Mouse (Mus musculus) liver, embryonic 12.5 days (tissue): ENCODE results near the gene Gm6588. TPM values are rescaled to one million over a fixed set of nuclear protein-coding genes. Genes with fewer than 3 reads are reported as not detected.
"Not testable (repeated sequence)": the region's sequence is repeated elsewhere in the genome, so short reads cannot be mapped to it uniquely, and the experiment has no call there.

Source experiments
- ATAC-seq: fragments of 200-750 bp; cut with Nextera tagmentation; 2 replicates; pipeline ENCODE4 v1.8.0; 2017; ENCODE audit warnings: moderate number of reproducible peaks, mild to moderate bottlenecking, moderate library complexity
- H3K27ac ChIP-seq: fragments of 300-500 bp; sonication (generic); 2 replicates; pipeline ENCODE4 v1.5.1; 2016; ENCODE audit warnings: mild to moderate bottlenecking
- H3K27me3 ChIP-seq: fragments of 300-500 bp; sonication (generic); replicated peaks from 2 replicates; pipeline ENCODE4 v1.6.1; 2016; ENCODE audit warnings: mild to moderate bottlenecking, moderate library complexity
- H3K36me3 ChIP-seq: fragments of 300-500 bp; sonication (generic); 2 replicates; pipeline ENCODE4 v1.6.1; 2016; ENCODE audit warnings: mild to moderate bottlenecking, moderate library complexity
- H3K4me1 ChIP-seq: fragments of 300-500 bp; sonication (generic); 2 replicates; pipeline ENCODE4 v1.6.1; 2016
- H3K4me2 ChIP-seq: fragments of 300-500 bp; sonication (generic); 2 replicates; pipeline ENCODE4 v1.6.1; 2016; ENCODE audit warnings: mild to moderate bottlenecking, moderate library complexity
- H3K4me3 ChIP-seq: fragments of 300-500 bp; sonication (generic); 2 replicates; pipeline ENCODE4 v1.5.1; 2016; ENCODE audit warnings: mild to moderate bottlenecking, moderate library complexity
- H3K9ac ChIP-seq: fragments of 300-500 bp; sonication (generic); 2 replicates; pipeline ENCODE4 v1.6.1; 2016; ENCODE audit warnings: mild to moderate bottlenecking, moderate library complexity
- H3K9me3 ChIP-seq: fragments of 300-500 bp; sonication (generic); replicated peaks from 2 replicates; pipeline ENCODE4 v1.6.1; 2016; ENCODE audit warnings: mild to moderate bottlenecking, moderate library complexity
- WGBS: fragments of 180-500 bp; shearing (Covaris S2); methylation state at CpG from one replicate; pipeline ENCODE4 v1.1.7; 2016; ENCODE audit not compliant: insufficient replicate concordance; 5-methylcytosine and 5-hydroxymethylcytosine counted together
- polyA plus RNA-seq: library from polyadenylated mRNA; unstranded; fragments of >200 nt; fragmentation: Nextera tagmentation; extraction: Ambion mirVana; gene quantifications from 2 replicates; pipeline ENCODE4 v1.2.1, GENCODE M21; 2016

The Gm6588 gene
- polyA plus RNA-seq: not detected in 2 replicates

DNA sequence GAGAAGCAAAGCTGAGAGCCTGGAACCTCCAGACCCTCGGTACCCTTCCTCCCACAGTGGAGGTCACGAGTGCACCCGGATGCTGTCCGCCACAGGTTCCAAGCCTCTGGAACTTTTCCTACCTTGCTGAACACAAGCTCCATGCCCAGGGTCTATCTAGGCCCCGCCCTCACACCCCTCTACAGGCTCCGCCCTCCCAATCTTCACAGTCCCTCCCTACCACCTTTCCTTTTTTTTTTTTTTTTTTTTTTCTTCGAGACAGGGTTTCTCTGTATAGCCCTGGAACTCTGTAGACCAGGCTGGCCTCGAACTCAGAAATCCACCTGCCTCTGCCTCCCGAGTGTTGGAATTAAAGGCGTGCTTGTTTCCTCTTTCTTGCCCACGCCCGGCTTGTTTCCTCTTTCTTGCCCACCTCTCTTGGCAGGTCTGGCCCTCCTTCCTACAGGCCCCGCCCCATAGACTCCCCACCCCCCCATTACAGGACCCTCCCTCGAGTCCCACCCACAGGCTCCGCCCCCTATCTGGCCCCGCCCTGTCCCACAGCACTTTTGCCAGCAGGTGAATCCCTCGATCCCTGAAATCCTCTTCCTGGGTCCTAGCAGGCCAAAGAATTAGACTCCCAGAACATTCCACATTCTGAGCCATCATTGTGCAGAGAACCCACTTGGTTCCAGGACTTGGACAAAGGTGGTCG lies at the start of gene Gm6588:
Gene Gm6588, plus strand, starts transcription at position 680 of the 694 bp plus-strand sequence.
- H3K36me3 ChIP-seq: no peaks in the 10 kb centered on the region
- H3K9ac ChIP-seq: no peak within 1 kb of the TSS
- 45% methylated on average over 18 of the region's 18 CpGs for WGBS
- H3K9me3 ChIP-seq: no peaks in the 10 kb centered on the region
- no peak within 1 kb of the TSS for H3K4me3 ChIP-seq
- H3K27me3 ChIP-seq: peaks cover 63% of the 10 kb centered on the region
- no peaks in the 10 kb centered on the region for H3K4me1 ChIP-seq
- H3K4me2 ChIP-seq: no peak within 1 kb of the TSS
- no peak for ATAC-seq
- H3K27ac ChIP-seq: no peak within 1 kb of the TSS

GRCm38 (mm10) chr5:112402437-112402836 lies 46.8 kb upstream of the Gm6588 start:
- H3K27me3 ChIP-seq: peaks cover 13% of the 10 kb centered on the region; the same call in 1 of the 2 replicates
- no peak overlapping the region for H3K27ac ChIP-seq
- 45% methylated on average over 3 of the region's 3 CpGs for WGBS
- no peaks in the 10 kb centered on the region for H3K9me3 ChIP-seq
- no peak overlapping the region for H3K9ac ChIP-seq
- H3K36me3 ChIP-seq: no peaks in the 10 kb centered on the region
- 0 out of 2 replicates have a peak, but pooled peaks cover 4% of the 10 kb centered on the region for H3K4me1 ChIP-seq
- no peak overlapping the region for H3K4me3 ChIP-seq
- no peak for ATAC-seq
- H3K4me2 ChIP-seq: no peak overlapping the region

- ATAC-seq: no peak
- Histone ChIP-seq H3K9me3 (no peaks in the 10 kb centered on the region), H3K4me3 (no peak overlapping the region), H3K27me3 (peaks cover 26% of the 10 kb centered on the region), H3K4me2 (no peak overlapping the region), H3K9ac (no peak overlapping the region), H3K27ac (no peak overlapping the region), H3K36me3 (no peaks in the 10 kb centered on the region), H3K4me1 (0 out of 2 replicates have a peak, but pooled peaks cover 6% of the 10 kb centered on the region)
- WGBS: 29% methylated on average over 3 of the region's 3 CpGs
Measured at GRCm38 (mm10) chr5:112406017-112406416, 43.2 kb upstream of the Gm6588 start.

DNA sequence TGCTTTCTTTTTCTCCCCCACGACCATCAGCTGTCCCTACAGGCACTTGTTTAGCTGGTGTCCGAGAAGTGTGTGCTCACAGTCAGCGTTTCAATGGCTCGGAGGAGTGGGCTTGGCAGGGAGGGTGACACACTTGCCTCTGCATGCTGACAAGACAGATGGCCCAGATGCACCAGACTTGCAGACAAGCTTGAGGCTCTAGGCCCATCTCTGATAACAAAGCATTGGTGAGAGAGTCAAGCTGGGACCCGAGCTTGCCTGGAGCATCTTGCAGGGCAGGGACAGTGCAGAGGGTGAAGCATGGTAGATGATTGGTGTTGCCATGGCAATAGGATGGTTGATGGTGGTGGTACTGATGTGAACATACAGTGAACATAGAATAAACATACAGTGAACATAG lies 40.0 kb upstream of the Gm6588 start:
- Histone ChIP-seq H3K27ac (no peak overlapping the region), H3K4me2 (no peak overlapping the region), H3K36me3 (no peaks in the 10 kb centered on the region), H3K4me1 (0 out of 2 replicates have a peak, but pooled peaks cover 6% of the 10 kb centered on the region), H3K27me3 (peaks cover 52% of the 10 kb centered on the region), H3K9me3 (no peaks in the 10 kb centered on the region; the same call in 1 of the 2 replicates), H3K9ac (no peak overlapping the region), H3K4me3 (no peak overlapping the region)
- WGBS: 44% methylated on average over 5 of the region's 5 CpGs
- ATAC-seq: no peak

DNA sequence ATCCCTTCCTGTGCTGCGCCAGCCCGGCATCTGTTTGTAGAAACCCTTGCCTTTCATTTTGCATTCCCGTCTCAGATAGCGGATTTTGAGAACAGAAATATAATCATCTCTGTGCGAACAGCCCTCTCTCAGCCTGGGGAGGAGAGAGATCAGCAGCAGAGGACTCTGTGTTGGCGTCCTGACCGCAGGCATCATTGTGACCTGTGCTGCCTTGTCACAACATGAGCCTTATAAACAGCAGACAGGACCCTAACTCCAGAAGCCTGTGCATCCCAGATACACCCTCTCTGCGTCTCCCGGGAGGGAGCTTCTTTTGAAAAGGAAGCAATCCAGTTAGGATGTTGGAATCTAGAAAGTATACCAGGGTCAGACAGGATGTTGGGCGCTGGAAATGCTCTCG lies 38.2 kb upstream of the Gm6588 start:
- 48% methylated on average over 11 of the region's 11 CpGs for WGBS
- no peak overlapping the region for H3K4me3 ChIP-seq
- H3K27me3 ChIP-seq: peaks cover 52% of the 10 kb centered on the region
- no peaks in the 10 kb centered on the region for H3K36me3 ChIP-seq
- no peak for ATAC-seq
- no peaks in the 10 kb centered on the region; the same call in 1 of the 2 replicates for H3K9me3 ChIP-seq
- no peak overlapping the region for H3K9ac ChIP-seq
- no peak overlapping the region for H3K27ac ChIP-seq
- H3K4me1 ChIP-seq: 0 out of 2 replicates have a peak, but pooled peaks cover 3% of the 10 kb centered on the region
- no peak overlapping the region for H3K4me2 ChIP-seq

DNA sequence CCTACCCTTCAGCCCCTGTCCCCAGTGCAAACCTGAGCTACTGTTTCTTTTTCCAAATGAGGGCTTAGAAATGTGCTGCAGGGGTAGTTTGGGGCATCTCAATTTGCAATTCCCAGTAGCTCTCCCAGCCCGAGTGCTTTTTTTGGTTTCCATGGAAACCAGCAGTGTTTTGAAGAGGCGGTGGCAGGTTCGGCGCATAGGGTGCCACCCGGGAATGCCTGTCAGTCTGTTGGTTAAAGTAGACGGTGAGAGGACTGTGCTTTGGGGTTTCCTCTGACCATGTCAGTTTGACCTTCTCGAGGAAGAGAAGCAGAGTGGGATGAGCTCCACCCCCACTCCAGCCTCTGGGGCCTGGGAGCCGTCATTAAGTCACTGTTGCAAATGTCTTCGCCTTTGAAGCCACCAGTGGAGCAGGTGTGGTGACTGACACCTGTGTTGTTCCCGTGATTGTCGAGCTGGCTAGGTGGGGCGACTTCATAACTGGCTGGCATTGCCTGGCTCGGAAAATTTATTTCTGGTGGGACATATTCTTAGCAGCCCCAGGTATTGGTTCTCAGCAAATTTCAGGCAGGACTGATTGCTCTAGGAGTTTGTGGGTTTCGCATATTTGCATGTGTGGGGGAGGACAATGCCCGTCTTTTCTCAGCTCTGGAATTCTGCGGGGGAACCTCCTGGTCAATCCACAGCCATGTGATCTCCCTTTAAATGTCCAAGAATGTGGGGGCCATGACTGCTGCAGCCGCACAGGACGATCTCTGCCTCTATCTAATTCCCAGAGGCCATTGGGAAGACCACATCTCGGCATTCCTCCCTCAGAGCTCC lies 37.5 kb upstream of the Gm6588 start:
- no peaks in the 10 kb centered on the region for H3K36me3 ChIP-seq
- H3K4me2 ChIP-seq: no peak overlapping the region
- ATAC-seq: no peak
- 0 out of 2 replicates have a peak, but pooled peaks cover 3% of the 10 kb centered on the region for H3K4me1 ChIP-seq
- WGBS: 21% methylated on average over 19 of the region's 19 CpGs
- no peaks in the 10 kb centered on the region; the same call in 1 of the 2 replicates for H3K9me3 ChIP-seq
- no peak overlapping the region for H3K27ac ChIP-seq
- H3K4me3 ChIP-seq: no peak overlapping the region
- H3K27me3 ChIP-seq: peaks cover 52% of the 10 kb centered on the region
- H3K9ac ChIP-seq: no peak overlapping the region

DNA sequence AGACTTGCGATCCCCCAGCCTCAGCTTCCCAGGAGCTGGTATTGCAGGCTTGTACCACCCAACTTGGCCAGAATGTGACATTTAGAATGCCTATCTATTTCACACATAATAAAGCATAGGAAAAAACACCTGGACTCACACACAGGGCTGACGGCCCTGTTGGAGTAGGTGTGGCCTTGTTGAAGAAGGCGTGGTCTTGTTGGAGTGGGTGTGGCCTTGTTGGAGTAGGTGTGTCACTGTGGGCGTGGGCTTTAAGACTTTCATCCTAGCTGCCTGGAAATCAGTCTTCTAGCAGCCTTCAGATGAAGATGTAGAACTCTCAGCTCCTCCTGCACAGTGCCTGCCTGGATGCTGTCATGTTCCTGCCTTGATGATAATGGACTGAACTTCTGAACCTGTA lies 36.4 kb upstream of the Gm6588 start:
- H3K9ac ChIP-seq, H3K4me2 ChIP-seq, H3K36me3 ChIP-seq, H3K4me3 ChIP-seq, H3K4me1 ChIP-seq, H3K9me3 ChIP-seq, ATAC-seq, H3K27ac ChIP-seq: not testable (repeated sequence)
- H3K27me3 ChIP-seq: peaks cover 52% of the 10 kb centered on the region
- 56% methylated on average over 4 of the region's 4 CpGs for WGBS

- 59% methylated on average over 5 of the region's 5 CpGs for WGBS
- H3K4me2 ChIP-seq: no peak overlapping the region
- H3K9me3 ChIP-seq: no peaks in the 10 kb centered on the region; the same call in 1 of the 2 replicates
- H3K4me1 ChIP-seq: no peaks in the 10 kb centered on the region
- no peaks in the 10 kb centered on the region for H3K36me3 ChIP-seq
- no peak overlapping the region for H3K4me3 ChIP-seq
- no peak overlapping the region for H3K27ac ChIP-seq
- peaks cover 24% of the 10 kb centered on the region for H3K27me3 ChIP-seq
- ATAC-seq: no peak
- no peak overlapping the region for H3K9ac ChIP-seq
Measured at GRCm38 (mm10) chr5:112416673-112417072, 32.6 kb upstream of the Gm6588 start.

- Histone ChIP-seq H3K4me2 (no peak overlapping the region), H3K9ac (no peak overlapping the region), H3K36me3 (no peaks in the 10 kb centered on the region), H3K27ac (no peak overlapping the region), H3K9me3 (no peaks in the 10 kb centered on the region; the same call in 1 of the 2 replicates), H3K4me3 (no peak overlapping the region), H3K4me1 (no peaks in the 10 kb centered on the region), H3K27me3 (peaks cover 11% of the 10 kb centered on the region; the same call in 1 of the 2 replicates)
- ATAC-seq: no peak
- WGBS: 53% methylated on average over 4 of the region's 4 CpGs
Measured at GRCm38 (mm10) chr5:112418023-112418422, 31.2 kb upstream of the Gm6588 start.

- no peak overlapping the region for H3K4me3 ChIP-seq
- 33% methylated on average over 12 of the region's 12 CpGs for WGBS
- H3K9me3 ChIP-seq: no peaks in the 10 kb centered on the region
- H3K4me2 ChIP-seq: no peak overlapping the region
- H3K36me3 ChIP-seq: no peaks in the 10 kb centered on the region
- no peaks in the 10 kb centered on the region for H3K4me1 ChIP-seq
- H3K9ac ChIP-seq: no peak overlapping the region
- no peak overlapping the region for H3K27ac ChIP-seq
- no peak for ATAC-seq
- peaks cover 20% of the 10 kb centered on the region for H3K27me3 ChIP-seq
Measured at GRCm38 (mm10) chr5:112419535-112419934, 29.7 kb upstream of the Gm6588 start.

DNA sequence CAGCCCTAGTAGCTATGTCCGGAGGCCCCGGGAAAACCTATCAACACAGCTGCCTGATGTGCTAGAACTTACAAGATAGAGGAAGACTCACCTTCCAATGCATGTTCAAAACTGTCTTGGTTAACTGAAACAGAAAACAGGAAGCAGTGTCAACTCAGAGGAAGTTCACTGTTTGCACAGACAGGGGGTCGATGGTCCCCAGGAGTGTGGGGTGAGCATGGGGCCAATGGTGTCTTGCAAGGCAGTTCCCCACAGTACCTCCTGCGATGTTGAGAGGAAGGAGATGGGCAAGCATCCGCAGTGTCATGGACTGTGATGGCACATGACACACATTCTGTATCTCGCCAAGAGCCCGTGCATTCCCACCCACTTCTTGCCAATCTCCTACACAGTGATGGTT lies 22.6 kb upstream of the Gm6588 start:
- ATAC-seq: no peak
- H3K27me3 ChIP-seq: peaks cover 67% of the 10 kb centered on the region
- 43% methylated on average over 7 of the region's 7 CpGs for WGBS
- H3K4me1 ChIP-seq: no peaks in the 10 kb centered on the region
- no peak overlapping the region for H3K27ac ChIP-seq
- H3K36me3 ChIP-seq: no peaks in the 10 kb centered on the region
- H3K4me2 ChIP-seq: no peak overlapping the region
- H3K9me3 ChIP-seq: no peaks in the 10 kb centered on the region
- no peak overlapping the region for H3K4me3 ChIP-seq
- H3K9ac ChIP-seq: no peak overlapping the region

GRCm38 (mm10) chr5:112427283-112427682 lies 21.9 kb upstream of the Gm6588 start:
- Histone ChIP-seq H3K4me2 (no peak overlapping the region), H3K27ac (no peak overlapping the region), H3K9ac (no peak overlapping the region), H3K4me3 (no peak overlapping the region), H3K27me3 (peaks cover 74% of the 10 kb centered on the region), H3K36me3 (no peaks in the 10 kb centered on the region), H3K9me3 (no peaks in the 10 kb centered on the region), H3K4me1 (no peaks in the 10 kb centered on the region)
- 25% methylated on average over 2 of the region's 2 CpGs for WGBS
- ATAC-seq: no peak
